Mouse (Mus musculus) right cerebral cortex, adult 18-20 months (tissue): Measurements from ENCODE around the gene Cntnap5c.

ENCODE experiments used
- DNase-seq: peaks from one replicate; pipeline ENCODE4 v3.0.0; 2022; ENCODE audit warnings: mixed read lengths

Gene Cntnap5c

DNA sequence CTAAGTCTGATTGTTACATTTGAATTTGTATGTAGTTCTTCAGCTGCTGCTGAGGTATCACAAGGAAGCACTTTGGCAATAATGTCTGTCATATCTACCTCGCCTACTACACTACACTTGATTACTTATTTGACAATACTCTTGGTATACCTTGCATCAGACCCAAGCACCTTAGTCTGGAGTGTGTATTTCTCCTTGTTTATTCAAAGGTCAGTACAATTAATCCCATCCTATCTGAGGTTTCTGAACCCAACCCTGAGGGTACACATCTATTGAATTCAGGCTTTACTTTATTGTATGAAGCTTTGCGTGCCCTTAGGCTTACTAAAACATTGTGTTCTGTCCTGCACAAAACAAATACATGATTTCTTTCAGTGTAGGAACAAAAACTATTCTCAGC, 235.1 kb downstream of the Cntnap5c start:
- DNase-seq: no peak

DNA sequence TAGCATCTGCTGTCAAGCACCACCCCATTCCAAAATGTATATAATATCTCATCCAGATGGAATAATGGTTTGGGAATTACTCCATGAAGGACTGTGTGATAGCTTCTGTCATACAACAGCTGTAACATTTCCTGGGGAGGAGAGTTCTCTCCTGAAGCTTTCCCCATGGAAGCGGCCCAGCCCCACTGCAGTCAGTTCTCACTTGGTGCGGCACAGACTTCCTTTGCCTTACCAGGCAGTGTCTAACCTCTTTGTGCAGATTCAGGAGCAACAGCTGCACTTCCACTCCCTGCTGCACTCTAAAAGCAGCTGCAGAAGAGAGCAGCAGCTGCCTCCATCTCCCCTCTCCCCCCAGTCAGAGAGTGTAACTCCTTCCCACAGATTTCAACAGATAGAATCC, 271.8 kb downstream of the Cntnap5c start:
- no peak for DNase-seq

DNA sequence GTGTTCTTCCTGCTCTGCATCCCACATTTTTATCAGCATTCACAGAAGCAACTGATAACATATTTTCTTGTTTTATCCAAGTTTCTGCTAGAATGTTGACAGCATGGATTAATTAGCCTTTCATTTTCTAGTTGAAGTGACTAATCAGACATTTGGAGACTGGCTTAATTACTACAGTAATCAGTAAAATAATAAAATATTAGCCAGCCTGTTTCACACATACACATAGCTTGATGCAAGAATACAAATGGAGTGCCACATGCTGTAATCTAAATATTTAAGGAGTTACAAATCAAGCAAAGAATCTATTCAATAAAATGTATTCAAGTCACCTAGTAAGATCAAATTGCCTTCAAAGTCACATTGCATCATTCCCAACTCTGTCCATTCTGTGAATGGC, 275.8 kb downstream of the Cntnap5c start:
- no peak for DNase-seq

DNA sequence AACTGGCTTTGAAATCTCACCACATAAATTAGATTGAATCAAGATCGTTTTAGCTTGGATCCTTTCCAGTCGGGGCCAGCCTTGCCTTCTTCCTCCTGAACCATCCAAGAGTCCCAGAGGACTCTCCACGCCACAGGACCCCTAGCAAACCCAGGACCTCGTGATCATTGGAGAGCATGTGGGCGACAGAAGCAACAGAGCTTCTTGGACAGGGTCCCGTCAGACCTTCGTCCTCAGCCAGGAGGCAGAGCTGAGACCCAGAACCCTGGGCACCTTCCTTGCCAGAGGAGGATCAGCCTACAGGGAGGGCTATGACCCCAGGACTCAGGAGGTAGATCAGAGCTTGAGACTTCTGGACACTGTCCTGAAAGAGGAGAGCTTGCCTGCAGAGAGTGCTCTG, 300.5 kb downstream of the Cntnap5c start:
- DNase-seq: no peak

DNA sequence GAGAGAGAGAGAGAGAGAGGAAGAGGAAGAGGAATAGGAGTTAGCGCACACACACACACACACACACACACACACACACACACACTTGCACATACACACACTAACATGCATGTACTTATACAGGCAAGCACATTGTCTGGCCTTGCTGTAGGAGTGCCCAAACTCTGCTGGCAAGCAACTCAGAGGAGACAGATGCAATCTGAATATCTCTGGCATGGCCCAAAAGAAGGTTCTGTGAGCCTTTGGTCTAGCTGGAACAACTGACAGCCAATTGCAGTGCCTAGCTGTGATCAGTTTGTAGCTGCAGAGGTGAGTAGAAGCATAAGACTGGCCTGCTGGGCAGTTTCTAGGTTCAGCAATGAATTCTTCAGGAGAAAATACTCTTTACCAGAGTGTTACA, 313.3 kb downstream of the Cntnap5c start:
- DNase-seq: peak; percentile 6

DNA sequence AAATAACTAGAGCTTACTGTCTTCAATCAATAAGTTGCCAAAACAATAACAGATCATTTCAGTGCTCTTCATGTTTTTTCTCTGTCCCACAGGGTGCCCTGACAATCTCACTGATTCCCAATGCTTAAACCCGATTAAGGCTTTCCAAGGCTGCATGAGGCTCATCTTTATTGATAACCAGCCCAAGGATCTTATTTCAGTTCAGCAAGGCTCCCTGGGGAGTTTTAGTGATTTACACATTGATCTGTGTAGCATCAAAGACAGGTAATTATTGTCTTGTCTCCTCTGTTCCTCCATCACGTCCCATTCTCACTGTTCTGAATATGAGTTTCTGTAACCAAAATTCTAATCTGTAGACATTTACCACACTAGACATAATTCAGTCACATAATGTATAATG, 335.1 kb downstream of the Cntnap5c start:
- no peak for DNase-seq

DNA sequence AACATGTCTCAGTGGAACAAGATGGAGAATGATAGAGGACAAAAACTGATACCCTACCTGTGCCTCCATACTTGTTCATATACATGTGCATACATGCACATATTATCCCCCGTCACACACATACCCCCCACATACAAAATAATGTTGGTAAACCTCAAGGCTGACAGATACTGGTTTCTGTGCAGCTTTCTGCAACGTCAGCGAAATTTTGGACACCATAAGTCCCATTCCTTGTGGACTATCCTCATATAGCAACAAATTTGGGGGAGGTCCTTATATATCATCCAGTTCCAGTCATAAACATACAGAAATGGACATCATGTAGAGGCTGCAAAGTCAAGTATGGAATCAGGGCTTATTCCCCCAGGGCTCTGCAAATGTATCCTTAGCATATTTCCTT, 338.5 kb downstream of the Cntnap5c start:
- DNase-seq: no peak

DNA sequence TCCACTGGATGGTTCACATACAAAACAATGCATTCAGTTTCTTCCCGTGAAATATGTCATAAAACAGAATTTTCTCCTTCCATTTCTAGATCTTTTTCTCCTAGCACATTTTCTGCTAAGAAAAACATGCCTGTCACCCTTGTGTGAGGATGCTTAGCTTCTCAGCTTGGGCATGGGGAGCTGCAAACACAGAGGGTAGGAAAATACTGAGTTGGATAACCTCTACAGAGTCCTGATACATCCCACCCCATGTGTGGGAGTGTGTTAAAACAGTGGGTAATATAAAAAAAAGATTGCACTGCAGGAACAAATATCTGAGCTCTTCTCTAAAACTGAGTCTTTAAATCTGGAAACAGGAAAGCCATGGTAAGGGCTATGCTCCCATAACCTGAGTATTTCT, 339.0 kb downstream of the Cntnap5c start:
- peak; percentile 19 for DNase-seq

DNA sequence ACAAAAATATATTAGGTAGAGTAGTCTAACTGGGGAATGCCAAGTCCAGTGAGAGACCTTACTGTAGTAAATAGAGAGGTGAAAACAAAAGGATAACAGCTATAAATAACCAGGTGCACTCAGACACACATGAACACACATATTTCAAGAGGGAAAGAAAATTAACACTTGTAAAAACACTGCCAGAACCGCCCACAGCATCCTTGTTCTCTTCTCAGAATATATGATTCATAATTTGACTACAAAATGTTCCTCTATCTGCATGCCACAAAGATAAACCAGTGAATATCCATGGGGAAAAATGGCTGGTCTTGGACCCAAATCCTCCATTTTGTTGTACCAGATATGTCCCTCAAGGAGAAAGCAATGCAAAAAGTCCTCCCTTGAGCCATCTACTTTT, 417.8 kb downstream of the Cntnap5c start:
- DNase-seq: peak; percentile 72

DNA sequence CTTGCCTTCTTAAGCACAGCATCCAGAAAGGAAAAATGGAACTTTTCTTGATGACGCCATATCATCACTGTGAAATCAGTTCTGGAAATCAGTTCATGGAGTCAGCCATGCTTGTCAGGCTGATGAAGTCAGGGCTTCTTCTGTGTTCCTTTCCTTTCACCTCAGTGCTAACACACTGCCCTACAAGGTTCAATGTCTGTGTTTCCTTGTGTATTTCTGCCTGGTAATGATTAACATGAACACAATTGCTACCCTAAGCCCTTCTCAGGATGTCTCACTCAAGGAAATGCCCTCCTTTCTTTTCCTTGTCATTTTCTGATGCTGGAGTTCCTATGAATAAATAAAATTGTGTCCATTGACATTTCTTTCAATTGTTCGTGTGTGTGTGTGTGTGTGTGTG, 431.8 kb downstream of the Cntnap5c start:
- no peak for DNase-seq

DNA sequence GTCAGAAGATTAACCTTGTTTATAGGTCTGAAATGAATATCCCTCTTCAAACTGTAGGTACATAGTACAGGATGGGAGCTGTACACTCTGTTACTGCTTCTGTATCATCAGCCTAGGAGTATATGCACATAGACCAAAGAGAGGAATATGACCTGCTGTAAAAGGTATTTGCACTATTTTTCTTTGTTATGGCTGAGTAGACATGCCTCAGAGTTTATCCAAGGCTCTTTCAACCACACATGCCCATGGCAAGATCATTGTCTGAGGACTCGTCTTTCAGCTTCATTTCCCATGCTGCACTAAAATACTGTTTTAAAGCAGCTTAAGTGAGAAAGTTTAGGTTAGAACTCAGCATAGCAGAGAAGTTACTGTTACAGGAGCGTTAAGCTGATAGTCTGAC, 498.7 kb downstream of the Cntnap5c start:
- no peak for DNase-seq

DNA sequence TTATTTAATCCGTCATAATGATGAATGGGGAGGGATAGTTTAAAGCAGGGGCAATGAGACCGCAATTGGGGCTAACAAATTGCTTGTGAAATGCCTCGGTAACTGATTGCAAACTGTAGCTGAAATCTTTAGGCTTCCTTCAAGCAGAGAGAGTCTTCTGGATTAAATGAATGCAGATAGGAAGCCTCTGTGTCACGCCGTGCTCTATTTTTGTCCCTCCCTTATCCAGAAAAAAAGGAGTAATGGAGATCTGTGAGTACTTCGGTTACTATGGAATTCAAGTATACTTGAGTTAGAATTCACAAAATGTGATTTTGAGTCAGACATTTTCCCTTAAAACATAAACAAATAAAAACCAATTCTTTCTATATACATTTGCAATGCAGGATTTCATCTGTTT, 581.9 kb downstream of the Cntnap5c start:
- no peak for DNase-seq

DNA sequence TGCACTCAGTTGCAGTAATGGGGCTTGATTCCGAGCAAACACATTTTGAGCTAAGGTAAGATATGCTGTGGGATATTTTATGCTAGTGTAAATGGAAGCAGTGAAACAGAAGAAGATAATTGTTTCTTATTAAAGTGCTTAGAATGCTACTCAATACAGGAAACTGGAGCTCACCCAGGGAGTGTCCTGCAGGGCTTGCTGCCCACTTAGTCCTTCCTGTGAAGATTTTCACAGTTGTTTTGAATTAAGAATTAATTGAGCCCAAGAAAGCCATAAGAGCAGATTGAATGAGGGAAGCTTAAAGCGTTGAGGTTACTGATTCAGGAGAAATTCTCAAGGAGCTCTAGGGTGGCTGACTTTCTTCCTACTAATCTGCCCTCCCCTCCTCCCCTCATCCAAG, 586.9 kb downstream of the Cntnap5c start:
- DNase-seq: no peak

DNA sequence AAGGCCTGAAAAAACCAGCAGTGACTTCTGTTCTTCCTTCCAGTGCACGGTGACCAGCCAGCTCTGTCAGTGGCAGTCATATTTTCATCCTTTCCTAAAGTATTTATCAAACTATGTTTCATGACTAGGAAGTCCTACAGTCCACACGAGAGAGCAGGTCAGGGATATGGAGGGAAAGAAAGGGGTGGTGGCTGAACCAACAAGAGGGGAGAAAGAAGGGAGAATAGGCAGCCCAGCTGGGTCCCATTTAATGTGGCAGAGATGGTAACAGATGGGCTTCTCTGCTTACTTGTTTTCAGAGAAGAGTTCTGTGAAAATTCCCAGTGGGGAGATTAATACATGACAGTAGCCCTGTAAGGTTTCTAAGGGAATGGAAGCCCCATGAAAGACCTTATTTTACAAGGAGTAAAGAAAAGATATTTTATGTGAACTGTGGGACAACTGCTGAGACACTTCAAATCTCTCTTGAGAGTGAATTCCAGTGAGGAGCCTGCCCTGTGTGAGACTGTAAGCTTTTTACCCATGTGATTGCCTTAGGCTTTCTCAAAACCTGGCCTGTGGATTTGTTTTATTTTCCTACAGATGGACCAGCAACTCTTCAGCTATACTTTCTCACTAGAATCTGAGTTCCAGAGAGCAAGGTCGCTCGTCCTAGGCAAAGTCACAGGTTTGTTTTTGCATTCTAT, 594.4 kb downstream of the Cntnap5c start:
- DNase-seq: no peak

DNA sequence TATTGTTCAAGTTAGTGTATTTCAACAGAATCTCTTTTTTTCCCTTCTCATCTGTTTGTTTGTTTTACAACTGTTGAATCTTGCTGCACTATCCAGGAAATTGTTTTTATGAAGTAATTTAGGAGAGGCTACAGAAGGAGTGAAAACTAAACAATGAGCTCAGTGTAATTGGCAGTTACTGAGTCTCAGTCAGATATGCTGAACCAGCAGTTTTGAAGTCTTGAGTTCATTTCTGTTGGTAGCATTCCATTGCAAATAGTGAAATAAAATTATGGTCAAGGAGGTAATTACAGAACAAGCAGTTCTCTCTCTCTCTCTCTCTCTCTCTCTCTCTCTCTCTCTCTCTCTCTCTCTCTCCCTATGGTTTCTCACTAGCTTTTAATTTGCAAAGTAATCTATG, 600.7 kb downstream of the Cntnap5c start:
- DNase-seq: no peak

DNA sequence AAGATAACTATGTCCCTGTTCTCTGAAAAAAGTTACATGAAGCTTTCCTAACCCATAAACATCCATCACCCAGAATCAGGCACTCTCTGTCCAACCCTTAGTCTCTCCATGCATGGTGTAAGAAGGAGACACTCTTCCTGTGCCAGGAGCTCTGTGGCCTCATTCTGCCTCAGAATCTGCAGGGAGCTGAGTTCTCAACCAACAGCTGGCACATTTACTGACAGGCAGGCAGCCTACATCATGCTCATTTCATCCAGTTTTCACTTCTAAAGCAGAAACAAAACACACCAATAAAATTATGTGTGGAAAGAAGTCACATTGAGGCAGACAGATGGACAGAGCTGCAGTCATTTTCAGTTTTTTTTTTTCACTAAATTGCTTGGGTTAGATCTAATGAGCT, 638.4 kb downstream of the Cntnap5c start:
- peak; percentile 1 for DNase-seq

DNA sequence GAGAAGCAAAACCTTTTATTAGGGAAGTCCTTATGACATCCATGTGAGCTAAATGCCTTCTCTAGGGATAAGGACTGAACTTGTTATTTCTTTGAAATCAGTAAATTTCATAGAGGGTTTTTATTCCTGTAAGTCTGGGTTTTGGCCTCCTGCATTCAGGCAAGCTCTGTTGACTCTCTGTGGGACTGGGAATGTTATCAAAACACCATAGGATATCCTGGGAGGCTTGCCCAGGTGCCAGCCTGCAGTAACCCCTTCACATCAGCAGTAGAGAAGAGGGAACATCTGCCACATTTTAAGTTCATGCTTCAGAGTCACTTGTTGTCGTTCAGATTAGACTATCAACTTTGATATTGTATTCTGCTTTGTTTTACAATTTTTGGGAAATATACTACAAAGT, 639.4 kb downstream of the Cntnap5c start:
- DNase-seq: no peak

DNA sequence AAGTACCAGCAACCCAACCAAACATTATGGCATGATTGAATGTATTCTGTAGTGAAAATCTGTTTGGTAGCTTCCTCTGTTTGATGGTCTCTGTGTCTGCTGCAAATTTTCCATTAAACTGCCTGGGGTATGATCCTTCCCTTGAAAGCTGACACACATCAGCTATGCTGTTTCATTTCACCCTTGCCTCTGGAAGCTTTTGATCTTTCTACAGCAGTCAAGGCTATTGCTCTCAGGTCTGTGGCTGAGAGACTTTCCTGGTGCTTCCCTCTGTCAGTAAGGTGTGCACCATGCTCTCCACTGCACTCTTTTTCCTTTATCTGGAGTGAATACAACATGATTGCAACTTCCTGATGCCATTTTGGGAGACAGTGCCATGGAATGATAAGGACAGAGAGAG, 668.1 kb downstream of the Cntnap5c start:
- no peak for DNase-seq
